Mouse (Mus musculus): ENCODE results near the gene Mtus2.

- TF ChIP-seq CTCF (conservative IDR thresholded peaks at IDR 0.05 in 1 of 2, IDR thresholded peaks at IDR 0.05 in 1 of 2; ENCODE audit: low read depth in 2 of 2, low read length in 2 of 2) (no peak), ETS1 (conservative IDR thresholded peaks at IDR 0.05; ENCODE audit: low read depth, low read length) (no peak), POLR2A (IDR thresholded peaks at IDR 0.05; ENCODE audit: low read depth, low read length) (no peak), USF2 (conservative IDR thresholded peaks at IDR 0.05; ENCODE audit: low read depth, low read length) (no peak), CHD2 (IDR thresholded peaks at IDR 0.05; ENCODE audit: low read length) (no peak), MAX (IDR thresholded peaks at IDR 0.05; ENCODE audit: low read length) (no peak), RAD21 (IDR thresholded peaks at IDR 0.05; ENCODE audit: low read depth, low read length) (no peak), MAFK (IDR thresholded peaks at IDR 0.05; ENCODE audit: insufficient replicate concordance, low read length) (no peak), EP300 (IDR thresholded peaks at IDR 0.05; ENCODE audit: low read length) (no peak), POLR2AphosphoS2 (IDR thresholded peaks at IDR 0.05; ENCODE audit: low read depth, low read length) (no peak), MAZ (IDR thresholded peaks at IDR 0.05; ENCODE audit: low read depth, low read length) (no peak), JUND (conservative IDR thresholded peaks at IDR 0.05; ENCODE audit: low read depth, low read length) (no peak), RCOR1 (conservative IDR thresholded peaks at IDR 0.05; ENCODE audit: low read depth, low read length) (no peak)
These were observed 326.5 kb downstream of the Mtus2 start for GRCm38 (mm10) chr5:148283584-148283983.

Data from CH12.LX (cell line).